Mouse (Mus musculus): ENCODE measurements around the gene Olfr807.

- TF ChIP-seq CEBPB (IDR thresholded peaks at IDR 0.05; ENCODE audit: insufficient read depth, poor library complexity, severe bottlenecking) = no peak
- no peak for TF ChIP-seq POLR2A (IDR thresholded peaks at IDR 0.05; ENCODE audit: insufficient read length, low read depth)
Measured at GRCm38 (mm10) chr10:129741821-129742220, 15.8 kb downstream of the Olfr807 start, which contains the start of gene Olfr806.
